Mouse (Mus musculus): ENCODE results near the gene Usp26. TPM values are rescaled to one million over a fixed set of nuclear protein-coding genes. Genes with fewer than 3 reads are reported as not detected.

Usp26 gene
- not detected in 2 replicates for polyA plus RNA-seq (2015; fragmentation: Nextera tagmentation; extraction: Ambion mirVana)

- Histone ChIP-seq H3K27me3 (no peaks in the 10 kb centered on the region), H3K4me1 (replicated peaks) (no peaks in the 10 kb centered on the region), H3K36me3 (no peaks in the 10 kb centered on the region), H3K4me2 (no peak within 1 kb of the TSS), H3K9ac (no peak within 1 kb of the TSS), H3K9me3 (no peaks in the 10 kb centered on the region), H3K27ac (no peak within 1 kb of the TSS), H3K4me3 (no peak within 1 kb of the TSS)
- ATAC-seq (ENCODE audit: low FRiP score), result no peak
- WGBS, result 90% methylated on average over 6 of the region's 6 CpGs
Measured at GRCm38 (mm10) chrX:51801133-51801532, at the start of gene Usp26. Gene Usp26 (minus strand): TSS chrX:51801233.

DNA sequence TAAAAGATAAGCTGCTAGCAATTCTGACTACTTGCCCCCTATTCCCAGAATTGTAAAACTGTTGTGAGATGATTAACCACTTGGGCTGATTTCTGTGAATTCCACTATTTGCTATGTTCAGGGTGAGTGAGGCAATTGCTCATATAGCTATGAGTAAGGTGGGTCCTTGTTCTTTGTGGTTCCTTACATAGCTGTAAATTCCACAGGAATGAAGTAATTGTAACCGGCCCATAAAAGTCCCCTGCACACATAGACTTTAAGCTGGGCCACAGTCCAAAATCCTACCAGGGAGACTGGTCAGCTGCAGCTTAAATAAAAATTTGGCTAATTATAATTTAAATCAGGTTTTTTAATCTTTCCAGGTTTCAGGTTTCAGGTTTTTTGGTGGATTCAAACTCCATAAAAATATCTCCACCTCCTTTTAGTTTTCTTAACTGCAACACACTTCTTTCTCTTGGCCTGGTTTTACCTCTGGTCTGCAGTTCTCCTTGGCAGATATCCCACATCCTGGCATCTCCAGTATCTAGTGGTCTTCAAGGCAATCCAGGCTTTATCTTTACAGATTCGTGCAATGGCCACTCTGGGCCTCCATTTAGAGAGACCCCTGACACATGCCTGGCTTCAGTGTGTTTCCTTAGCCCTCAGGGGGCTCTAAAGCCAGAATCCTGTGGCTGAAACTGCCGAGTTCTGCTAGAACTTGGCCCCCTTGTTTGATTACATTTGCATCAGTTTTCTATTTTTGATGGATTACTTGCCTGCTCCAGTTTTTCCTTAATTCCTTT is 13.6 kb upstream of the Usp26 start:
- no peak for ATAC-seq (ENCODE audit: low FRiP score)
- H3K27ac ChIP-seq, result no peak overlapping the region

GRCm38 (mm10) chrX:51767457-51767856 is 33.6 kb downstream of the Usp26 start:
- no peak for ATAC-seq (ENCODE audit: low FRiP score)
- Histone ChIP-seq H3K27ac (no peak overlapping the region), H3K4me2 (no peak overlapping the region), H3K36me3 (no peaks in the 10 kb centered on the region), H3K9ac (no peak overlapping the region), H3K4me1 (replicated peaks) (no peaks in the 10 kb centered on the region), H3K27me3 (no peaks in the 10 kb centered on the region), H3K4me3 (no peak overlapping the region), H3K9me3 (no peaks in the 10 kb centered on the region)
- WGBS, result 0% methylated on average over 1 of the region's 1 CpGs

More for the DNA sequence above, 13.6 kb upstream of the Usp26 start:
- no peak overlapping the region for H3K9ac ChIP-seq
- H3K36me3 ChIP-seq, result no peaks in the 10 kb centered on the region
- H3K4me2 ChIP-seq, result no peak overlapping the region
- no peaks in the 10 kb centered on the region for H3K9me3 ChIP-seq
- H3K4me3 ChIP-seq, result no peak overlapping the region
- H3K27me3 ChIP-seq, result no peaks in the 10 kb centered on the region
- no peaks in the 10 kb centered on the region for H3K4me1 ChIP-seq (replicated peaks)
- 68% methylated on average over 3 of the region's 3 CpGs for WGBS

- Histone ChIP-seq H3K4me1 (replicated peaks) (no peaks in the 10 kb centered on the region), H3K4me2 (no peak overlapping the region), H3K36me3 (no peaks in the 10 kb centered on the region), H3K9ac (no peak overlapping the region), H3K27ac (no peak overlapping the region), H3K9me3 (0 out of 2 replicates have a peak, but pooled peaks cover 5% of the 10 kb centered on the region), H3K4me3 (no peak overlapping the region), H3K27me3 (no peaks in the 10 kb centered on the region)
- WGBS, result 60% methylated on average over 2 of the region's 2 CpGs
- no peak for ATAC-seq (ENCODE audit: low FRiP score)
Measured at GRCm38 (mm10) chrX:51736450-51736849, 64.6 kb downstream of the Usp26 start.

DNA sequence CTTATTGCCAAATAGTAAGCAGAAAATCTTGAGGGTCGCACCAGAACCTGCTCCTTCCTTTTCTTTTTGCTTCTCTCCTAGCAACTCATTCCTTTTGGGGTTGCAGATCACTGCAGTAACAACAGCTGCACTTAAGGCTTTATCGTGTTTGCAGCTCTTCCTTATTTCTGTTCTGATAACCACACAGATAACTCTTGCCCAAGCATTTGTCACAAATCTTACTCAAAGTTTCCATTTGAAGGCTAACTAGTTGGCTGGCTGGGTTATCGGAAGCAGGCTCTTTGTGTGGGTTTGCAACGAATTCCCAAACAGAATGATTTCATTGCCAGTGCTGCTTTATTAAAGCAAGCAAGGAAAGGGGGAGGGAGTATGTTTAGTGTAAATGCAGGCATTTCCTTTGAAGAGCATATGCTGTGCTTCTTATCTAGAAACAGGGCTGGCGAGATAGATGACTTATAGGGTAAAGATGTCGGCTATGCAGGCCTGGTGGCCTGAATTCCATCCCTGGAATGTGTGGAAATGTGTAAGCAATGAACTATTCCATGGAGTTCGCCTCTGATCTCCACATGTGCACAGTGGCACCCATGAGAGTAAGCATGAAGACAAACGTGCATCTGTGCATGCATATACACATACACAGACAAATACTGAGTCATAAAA is 86.8 kb downstream of the Usp26 start:
- 78% methylated on average over 8 of the region's 8 CpGs for WGBS
- ATAC-seq (ENCODE audit: low FRiP score), result no peak

GRCm38 (mm10) chrX:51712996-51713395 is 88.0 kb downstream of the Usp26 start:
- 79% methylated on average over 1 of the region's 1 CpGs for WGBS
- no peaks in the 10 kb centered on the region for H3K27me3 ChIP-seq
- H3K9ac ChIP-seq, result no peak overlapping the region
- H3K36me3 ChIP-seq, result no peaks in the 10 kb centered on the region
- no peak overlapping the region for H3K4me2 ChIP-seq
- no peak overlapping the region for H3K27ac ChIP-seq
- H3K4me3 ChIP-seq, result no peak overlapping the region
- no peak for ATAC-seq (ENCODE audit: low FRiP score)
- H3K9me3 ChIP-seq, result no peaks in the 10 kb centered on the region
- no peaks in the 10 kb centered on the region for H3K4me1 ChIP-seq (replicated peaks)

More for the DNA sequence above, 86.8 kb downstream of the Usp26 start:
- Histone ChIP-seq H3K9ac (no peak overlapping the region), H3K27ac (no peak overlapping the region), H3K4me3 (no peak overlapping the region), H3K27me3 (no peaks in the 10 kb centered on the region), H3K4me2 (no peak overlapping the region), H3K9me3 (no peaks in the 10 kb centered on the region), H3K36me3 (no peaks in the 10 kb centered on the region), H3K4me1 (replicated peaks) (no peaks in the 10 kb centered on the region)

Other genes starting within 250 kb of the Usp26 start
- 25.5 and 27.3 TPM in 2 replicates for gene Hs6st2, start 119.4 kb downstream of the Usp26 start, polyA plus RNA-seq (2015; fragmentation: Nextera tagmentation; extraction: Ambion mirVana)
- gene 1700080O16Rik, start 171.5 kb upstream of the Usp26 start, polyA plus RNA-seq (2015; fragmentation: Nextera tagmentation; extraction: Ambion mirVana), result not detected in 2 replicates

Measured in hindbrain, embryonic 13.5 days (tissue).